Mouse (Mus musculus) forebrain, postnatal 0 days (tissue): Measurements from ENCODE around the gene Pah. TPM values are rescaled to one million over a fixed set of nuclear protein-coding genes. Genes with fewer than 3 reads are reported as not detected.

Source experiments
- ATAC-seq: fragments of 200-750 bp; cut with Nextera tagmentation; 2 replicates; pipeline ENCODE4 v1.8.0; 2017; ENCODE audit warnings: mild to moderate bottlenecking, moderate library complexity
- DNase-seq: peaks from one replicate; pipeline ENCODE4 v3.0.0-alpha.2; 2015
- H3K27ac ChIP-seq: fragments of 300-500 bp; sonication (generic); 2 replicates; pipeline ENCODE4 v1.5.1; 2014; ENCODE audit warnings: low read depth, mild to moderate bottlenecking, antibody characterized with exemption, low read length, moderate library complexity, mixed read lengths
- H3K27me3 ChIP-seq: fragments of 300-500 bp; sonication (generic); 2 replicates; pipeline ENCODE4 v1.6.1; 2014; ENCODE audit warnings: mild to moderate bottlenecking, low read length, mixed read lengths; ENCODE audit not compliant: insufficient read depth
- H3K36me3 ChIP-seq: fragments of 300-500 bp; sonication (generic); 2 replicates; pipeline ENCODE4 v1.6.1; 2014; ENCODE audit warnings: mild to moderate bottlenecking, moderate library complexity; ENCODE audit not compliant: insufficient read depth
- H3K4me1 ChIP-seq: fragments of 300-500 bp; sonication (generic); 2 replicates; pipeline ENCODE4 v1.6.1; 2014; ENCODE audit warnings: antibody characterized with exemption; ENCODE audit not compliant: insufficient read depth
- H3K4me2 ChIP-seq: fragments of 300-500 bp; sonication (generic); 2 replicates; pipeline ENCODE4 v1.6.1; 2014; ENCODE audit warnings: low read depth, mild to moderate bottlenecking, moderate library complexity
- H3K4me3 ChIP-seq: fragments of 300-500 bp; sonication (generic); 2 replicates; pipeline ENCODE4 v1.5.1; 2014; ENCODE audit warnings: low read depth, low read length, mixed read lengths
- H3K9ac ChIP-seq: fragments of 300-500 bp; sonication (generic); 2 replicates; pipeline ENCODE4 v1.6.1; 2014; ENCODE audit warnings: mild to moderate bottlenecking
- H3K9me3 ChIP-seq: fragments of 300-500 bp; sonication (generic); 2 replicates; pipeline ENCODE4 v1.6.1; 2016; ENCODE audit warnings: low read length
- CTCF ChIP-seq: sonication (generic); IDR thresholded peaks from 2 replicates; pipeline ENCODE4 v1.5.1; 2016; ENCODE audit warnings: antibody characterized with exemption, control low read depth, low read depth
- WGBS: fragments of 180-500 bp; shearing (Covaris S2); extraction: QIAGEN DNeasy Blood & Tissue Kit; methylation state at CpG from one replicate; pipeline ENCODE4 v1.1.7; 2014; 5-methylcytosine and 5-hydroxymethylcytosine counted together
- polyA plus RNA-seq: library from polyadenylated mRNA; unstranded; fragments of >200 nt; fragmentation: Nextera tagmentation; extraction: Ambion mirVana; gene quantifications from 2 replicates; pipeline ENCODE4 v1.2.1, GENCODE M21; 2015
- total RNA-seq: library from RNA; depleted of rRNA; stranded (reverse); fragments of >200 nt; gene quantifications from 2 replicates; pipeline ENCODE4 v1.2.3, GENCODE M21; 2014

Gene Pah
- total and polyA plus RNA-seq, 2 experiments from 2014 or later: 0.22 TPM; not detected in 1

DNA sequence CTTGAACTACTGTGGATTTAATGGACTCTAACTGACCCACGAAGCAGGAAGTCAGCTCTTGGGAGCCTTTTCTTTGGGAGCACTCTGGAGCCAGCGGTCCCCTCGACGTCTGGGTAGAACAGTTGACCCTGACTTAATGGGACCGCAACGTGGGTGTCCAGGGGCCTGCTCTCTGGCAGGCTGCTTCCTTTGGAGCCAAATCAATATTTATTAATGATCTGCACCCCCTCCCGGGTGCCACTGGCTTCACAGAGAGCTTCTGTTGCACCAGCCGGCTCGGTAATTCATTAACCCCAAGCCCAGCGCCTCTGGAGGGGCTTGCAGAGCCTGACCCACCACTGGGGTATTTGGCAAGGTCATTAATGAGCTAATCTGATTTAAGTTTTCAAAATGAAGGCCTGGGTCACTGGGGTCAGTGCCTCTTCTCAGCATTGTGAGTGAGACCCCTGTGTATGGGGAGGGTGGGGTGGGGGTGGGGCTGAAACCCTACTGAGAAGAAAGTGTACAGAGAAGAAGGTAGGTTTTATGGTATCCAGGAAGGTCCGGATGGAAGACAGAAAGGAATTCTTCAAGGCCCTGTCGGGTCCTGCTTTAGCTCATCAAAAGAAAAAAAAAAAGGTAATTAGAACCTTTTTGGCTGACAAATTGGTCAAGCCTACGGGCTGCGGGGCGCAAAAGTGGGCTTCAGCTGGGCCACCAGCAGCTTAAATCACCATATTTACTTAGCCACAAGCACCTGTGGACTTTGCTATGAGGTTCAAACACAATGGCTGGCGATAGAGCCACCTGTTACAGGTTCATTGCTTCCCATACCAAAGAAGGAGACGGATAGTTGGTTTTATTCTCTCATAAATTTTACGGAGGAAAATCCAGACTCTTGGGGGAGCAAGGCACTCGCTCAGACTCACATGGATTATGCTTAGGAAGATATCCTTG is 25.0 kb downstream of the Pah start:
- Histone ChIP-seq H3K4me2 (no peak overlapping the region), H3K4me3 (no peak overlapping the region), H3K4me1 (no peaks in the 10 kb centered on the region), H3K9ac (no peak overlapping the region), H3K36me3 (no peaks in the 10 kb centered on the region), H3K27me3 (no peaks in the 10 kb centered on the region), H3K27ac (no peak overlapping the region), H3K9me3 (no peaks in the 10 kb centered on the region)
- no peak for TF ChIP-seq CTCF
- DNase-seq: no peak
- ATAC-seq: no peak
- WGBS: 29% methylated on average over 19 of the region's 19 CpGs

DNA sequence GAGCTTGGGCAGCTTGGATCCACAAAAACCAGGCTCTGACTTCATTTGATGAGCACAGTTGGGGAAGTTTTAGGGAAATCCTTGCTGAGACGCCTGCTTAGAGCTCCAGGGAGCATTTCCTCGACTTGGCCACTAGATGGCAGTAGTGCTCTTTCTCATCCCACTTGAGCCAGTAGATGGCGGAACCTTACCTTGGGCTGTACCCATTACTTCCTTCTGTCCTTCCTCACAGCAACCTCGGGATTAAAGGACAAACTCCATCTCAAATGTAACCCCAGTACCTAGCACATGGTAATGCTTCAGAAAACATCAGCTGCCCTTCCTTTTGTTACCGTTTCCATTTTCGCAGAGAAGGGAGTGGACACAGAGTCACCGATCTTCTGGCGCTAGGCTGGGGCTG is 31.1 kb downstream of the Pah start:
- TF ChIP-seq CTCF: peak; percentile 99
- Histone ChIP-seq H3K4me3 (peak overlapping the region; percentile 14; the same call in 1 of the 2 replicates), H3K9me3 (no peaks in the 10 kb centered on the region), H3K36me3 (no peaks in the 10 kb centered on the region), H3K4me1 (no peaks in the 10 kb centered on the region), H3K9ac (0 out of 2 replicates have a peak overlapping the region, but pooled peaks have one; percentile 18), H3K27me3 (no peaks in the 10 kb centered on the region), H3K27ac (no peak overlapping the region), H3K4me2 (peak overlapping the region; percentile 35)
- WGBS: 29% methylated on average over 8 of the region's 8 CpGs
- ATAC-seq (peak; percentile 91), DNase-seq (peak; percentile 87)

DNA sequence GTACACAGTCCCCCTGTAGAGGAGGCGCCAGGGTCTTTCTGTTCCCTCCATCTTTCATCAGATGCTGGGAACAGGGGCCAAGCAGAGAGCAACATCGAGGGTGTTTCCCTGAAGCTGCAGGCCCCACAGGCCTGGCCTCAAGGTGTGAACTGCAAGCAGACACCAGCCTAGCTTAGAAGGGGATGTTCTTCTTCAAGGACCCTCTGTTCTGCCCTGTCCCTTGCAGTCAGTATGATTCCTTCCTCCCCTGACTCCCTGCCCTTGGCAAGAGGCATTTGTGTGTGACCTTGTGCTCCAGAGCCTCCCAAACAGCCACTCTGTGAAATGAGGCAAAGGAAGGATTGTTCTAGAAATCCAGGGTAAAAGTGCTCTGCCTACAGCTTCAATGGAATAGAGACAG is 34.8 kb downstream of the Pah start:
- Histone ChIP-seq H3K36me3 (no peaks in the 10 kb centered on the region), H3K4me3 (no peak overlapping the region), H3K9ac (no peak overlapping the region), H3K27ac (no peak overlapping the region), H3K9me3 (no peaks in the 10 kb centered on the region), H3K4me1 (no peaks in the 10 kb centered on the region), H3K27me3 (no peaks in the 10 kb centered on the region), H3K4me2 (no peak overlapping the region)
- ATAC-seq (no peak), DNase-seq (no peak)
- no peak for TF ChIP-seq CTCF
- WGBS: 79% methylated on average over 2 of the region's 2 CpGs

DNA sequence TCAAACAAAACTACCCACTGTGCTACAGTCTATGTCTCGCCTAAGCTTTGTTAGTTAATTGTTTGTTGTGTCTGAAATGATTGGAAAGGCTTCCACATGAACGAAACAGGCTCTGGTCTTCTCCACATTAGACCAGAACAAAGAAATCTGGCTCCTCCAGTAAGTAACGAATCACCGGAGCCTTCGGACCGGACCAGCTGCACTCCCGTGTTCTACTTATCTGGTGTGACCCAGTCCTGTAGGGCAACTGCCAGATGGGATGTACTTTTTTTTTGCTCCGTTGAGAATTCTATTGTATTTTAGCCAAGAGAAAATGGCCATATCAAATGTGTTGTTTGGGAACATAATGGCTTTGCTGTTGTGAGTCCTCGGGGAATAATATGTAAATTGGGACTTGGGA is 42.2 kb downstream of the Pah start:
- no peak overlapping the region for H3K4me3 ChIP-seq
- H3K9ac ChIP-seq: no peak overlapping the region
- H3K27ac ChIP-seq: no peak overlapping the region
- 49% methylated on average over 9 of the region's 9 CpGs for WGBS
- DNase-seq (no peak), ATAC-seq (no peak)
- H3K9me3 ChIP-seq: no peaks in the 10 kb centered on the region
- H3K27me3 ChIP-seq: no peaks in the 10 kb centered on the region
- H3K36me3 ChIP-seq: no peaks in the 10 kb centered on the region
- no peak overlapping the region for H3K4me2 ChIP-seq
- no peaks in the 10 kb centered on the region for H3K4me1 ChIP-seq
- no peak for TF ChIP-seq CTCF

DNA sequence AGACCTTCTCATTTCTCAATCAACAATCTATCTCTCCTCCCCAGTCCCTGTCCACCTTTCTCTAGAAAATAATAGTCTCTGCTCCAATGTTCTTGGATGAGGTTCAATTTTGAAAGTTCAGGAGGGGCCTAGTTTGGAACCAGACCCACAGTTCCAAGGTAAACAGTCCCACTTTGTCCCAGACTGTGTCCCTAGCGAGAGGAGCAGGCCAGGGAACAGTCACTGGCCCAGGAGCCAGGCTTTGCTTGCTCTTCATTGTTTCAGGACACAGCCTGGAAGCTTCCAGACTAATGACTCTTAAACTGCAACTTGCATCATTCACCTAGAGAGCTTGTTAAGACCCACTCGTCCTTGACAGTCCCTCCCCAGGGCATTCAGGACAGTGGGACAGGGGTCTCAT is 44.1 kb downstream of the Pah start:
- no peak overlapping the region for H3K4me2 ChIP-seq
- H3K4me1 ChIP-seq: no peaks in the 10 kb centered on the region
- no peak overlapping the region for H3K27ac ChIP-seq
- no peak overlapping the region for H3K9ac ChIP-seq
- no peak for ATAC-seq
- TF ChIP-seq CTCF: no peak
- H3K36me3 ChIP-seq: no peaks in the 10 kb centered on the region
- DNase-seq: no peak
- no peaks in the 10 kb centered on the region for H3K9me3 ChIP-seq
- 60% methylated on average over 2 of the region's 2 CpGs for WGBS
- no peak overlapping the region for H3K4me3 ChIP-seq
- no peaks in the 10 kb centered on the region for H3K27me3 ChIP-seq

DNA sequence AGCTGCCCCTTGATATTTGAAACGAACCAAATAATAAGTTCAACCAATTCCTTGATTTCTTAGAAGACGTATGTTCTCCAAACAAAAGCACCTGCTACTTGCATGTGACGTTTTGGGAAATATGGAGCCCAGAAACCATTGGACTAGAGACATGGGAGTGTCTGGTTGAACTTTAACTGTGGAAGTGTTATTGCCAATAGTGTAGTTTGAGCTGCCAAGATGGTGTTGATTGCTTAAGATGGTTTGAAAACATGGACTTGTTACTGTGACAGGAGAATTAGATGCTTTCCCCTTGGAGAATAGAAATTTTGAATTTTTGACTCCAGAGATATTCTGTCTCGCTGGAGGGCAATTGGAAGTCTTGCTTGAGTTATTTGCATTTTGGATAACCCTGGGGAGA is 50.9 kb downstream of the Pah start:
- DNase-seq: no peak
- Histone ChIP-seq H3K27ac (no peak overlapping the region), H3K9me3 (no peaks in the 10 kb centered on the region), H3K4me2 (no peak overlapping the region), H3K4me3 (no peak overlapping the region), H3K4me1 (no peaks in the 10 kb centered on the region), H3K27me3 (no peaks in the 10 kb centered on the region), H3K36me3 (no peaks in the 10 kb centered on the region), H3K9ac (no peak overlapping the region)
- WGBS: 85% methylated on average over 4 of the region's 4 CpGs
- no peak for TF ChIP-seq CTCF
- ATAC-seq: no peak

DNA sequence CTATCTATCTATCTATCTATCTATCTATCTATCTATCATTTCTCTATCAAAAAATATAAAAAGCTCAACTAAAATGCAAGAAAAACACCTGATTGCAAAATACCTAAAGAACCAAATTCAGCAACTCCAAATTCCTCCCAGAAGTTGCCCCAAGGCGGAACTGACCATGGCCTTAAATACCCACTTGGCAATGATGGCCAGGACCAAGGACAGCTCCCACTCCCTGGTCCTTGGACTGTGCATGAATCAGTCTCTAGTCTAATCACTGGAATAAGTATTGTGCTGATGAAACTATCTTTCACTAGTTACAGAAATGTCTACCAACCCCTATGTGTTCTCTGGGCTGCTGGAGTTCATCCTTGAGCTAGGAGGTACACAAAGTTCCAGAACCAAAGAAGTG is 65.1 kb downstream of the Pah start:
- Histone ChIP-seq H3K27me3 (no peaks in the 10 kb centered on the region), H3K4me1 (no peaks in the 10 kb centered on the region), H3K4me3 (no peak overlapping the region), H3K36me3 (no peaks in the 10 kb centered on the region), H3K4me2 (no peak overlapping the region), H3K9me3 (no peaks in the 10 kb centered on the region), H3K9ac (no peak overlapping the region), H3K27ac (no peak overlapping the region)
- 82% methylated on average over 1 of the region's 1 CpGs for WGBS
- DNase-seq (no peak), ATAC-seq (no peak)
- no peak for TF ChIP-seq CTCF
